Mouse (Mus musculus) intestine, embryonic 15.5 days (tissue): Measurements from ENCODE around the gene Olfr535. TPM values are rescaled to one million over a fixed set of nuclear protein-coding genes. Genes with fewer than 3 reads are reported as not detected.
"Not testable (repeated sequence)": the region's sequence is repeated elsewhere in the genome, so short reads cannot be mapped to it uniquely, and the experiment has no call there.

Source experiments
- ATAC-seq: fragments of 200-750 bp; cut with Nextera tagmentation; 2 replicates; pipeline ENCODE4 v1.8.0; 2017; ENCODE audit warnings: moderate TSS enrichment, moderate library complexity
- H3K27ac ChIP-seq: fragments of 300-500 bp; sonication (generic); 2 replicates; pipeline ENCODE4 v1.5.1; 2015; ENCODE audit warnings: mild to moderate bottlenecking, inconsistent platforms
- H3K27me3 ChIP-seq: fragments of 300-500 bp; sonication (generic); replicated peaks from 2 replicates; pipeline ENCODE4 v1.6.1; 2015; ENCODE audit warnings: inconsistent platforms
- H3K36me3 ChIP-seq: fragments of 300-500 bp; sonication (generic); 2 replicates; pipeline ENCODE4 v1.6.1; 2015; ENCODE audit warnings: inconsistent platforms
- H3K4me1 ChIP-seq: fragments of 300-500 bp; sonication (generic); replicated peaks from 2 replicates; pipeline ENCODE4 v1.6.1; 2015; ENCODE audit warnings: inconsistent platforms
- H3K4me2 ChIP-seq: fragments of 300-500 bp; sonication (generic); replicated peaks from 2 replicates; pipeline ENCODE4 v1.6.1; 2015; ENCODE audit warnings: mild to moderate bottlenecking, inconsistent platforms
- H3K4me3 ChIP-seq: fragments of 300-500 bp; sonication (generic); replicated peaks from 2 replicates; pipeline ENCODE4 v1.5.1; 2015; ENCODE audit warnings: inconsistent platforms
- H3K9ac ChIP-seq: fragments of 300-500 bp; sonication (generic); 2 replicates; pipeline ENCODE4 v1.6.1; 2015; ENCODE audit warnings: inconsistent platforms
- H3K9me3 ChIP-seq: fragments of 300-500 bp; sonication (generic); 2 replicates; pipeline ENCODE4 v1.6.1; 2016; ENCODE audit warnings: inconsistent platforms
- WGBS: fragments of 180-500 bp; shearing (Covaris S2); methylation state at CpG from one replicate; pipeline ENCODE4 v1.1.7; 2015; 5-methylcytosine and 5-hydroxymethylcytosine counted together
- polyA plus RNA-seq: library from polyadenylated mRNA; unstranded; fragments of >200 nt; fragmentation: Nextera tagmentation; extraction: Ambion mirVana; gene quantifications from 2 replicates; pipeline ENCODE4 v1.2.1, GENCODE M21; 2015

Olfr535 gene
- polyA plus RNA-seq = not detected in 2 replicates

DNA sequence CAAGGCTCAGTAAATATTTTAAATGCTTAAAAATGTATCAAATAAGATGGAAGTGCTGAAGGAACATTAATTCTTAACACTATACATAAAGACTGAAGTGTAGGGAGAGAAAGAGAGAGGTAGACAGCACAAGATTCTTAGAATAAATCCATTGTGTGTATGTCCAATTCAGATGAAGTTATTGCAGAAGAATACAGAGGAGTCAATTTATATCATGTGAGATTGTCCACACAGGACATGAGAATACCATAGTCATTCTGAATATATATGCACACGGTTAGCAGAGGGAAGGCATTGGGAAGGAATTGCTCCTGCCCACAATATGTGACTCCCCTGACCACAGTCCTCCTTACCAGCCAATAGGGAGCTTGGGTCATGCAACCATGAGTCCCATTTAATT is at the start of gene Olfr535:
Olfr535 (plus strand) TSS at position 301 of the 400 bp plus-strand sequence.
- 89% methylated on average over 1 of the region's 1 CpGs for WGBS
- H3K36me3 ChIP-seq = no peaks in the 10 kb centered on the region
- no peak within 1 kb of the TSS for H3K9ac ChIP-seq
- no peak within 1 kb of the TSS for H3K4me3 ChIP-seq
- H3K27me3 ChIP-seq = no peaks in the 10 kb centered on the region
- no peak within 1 kb of the TSS for H3K27ac ChIP-seq
- H3K4me1 ChIP-seq = no peaks in the 10 kb centered on the region
- no peak within 1 kb of the TSS for H3K4me2 ChIP-seq
- ATAC-seq = no peak
- H3K9me3 ChIP-seq = no peaks in the 10 kb centered on the region

- Histone ChIP-seq H3K4me1 (no peaks in the 10 kb centered on the region), H3K27ac (no peak overlapping the region), H3K36me3 (no peaks in the 10 kb centered on the region), H3K4me2 (no peak overlapping the region), H3K27me3 (no peaks in the 10 kb centered on the region), H3K4me3 (no peak overlapping the region), H3K9me3 (no peaks in the 10 kb centered on the region), H3K9ac (no peak overlapping the region)
- 84% methylated on average over 1 of the region's 1 CpGs for WGBS
- ATAC-seq = no peak
Observed at GRCm38 (mm10) chr7:140443141-140443540, 40.9 kb upstream of the Olfr535 start.

GRCm38 (mm10) chr7:140463070-140463469 is 20.9 kb upstream of the Olfr535 start, which contains the start of gene Olfr533:
Gene Olfr533, plus strand, starts transcription at chr7:140463370.
- WGBS = 63% methylated on average over 1 of the region's 1 CpGs
- H3K4me2 ChIP-seq, H3K9ac ChIP-seq, ATAC-seq, H3K27me3 ChIP-seq, H3K9me3 ChIP-seq, H3K4me3 ChIP-seq, H3K4me1 ChIP-seq, H3K27ac ChIP-seq, H3K36me3 ChIP-seq: not testable (repeated sequence)

- H3K36me3 ChIP-seq = no peaks in the 10 kb centered on the region
Observed at GRCm38 (mm10) chr7:140477886-140478285, 6.1 kb upstream of the Olfr535 start.

GRCm38 (mm10) chr7:140478733-140479132 is 5.3 kb upstream of the Olfr535 start:
- Histone ChIP-seq H3K36me3 (no peaks in the 10 kb centered on the region), H3K9ac (no peak overlapping the region), H3K27me3 (no peaks in the 10 kb centered on the region), H3K4me2 (no peak overlapping the region), H3K27ac (no peak overlapping the region), H3K4me3 (no peak overlapping the region), H3K9me3 (no peaks in the 10 kb centered on the region), H3K4me1 (no peaks in the 10 kb centered on the region)
- no peak for ATAC-seq
- WGBS = 85% methylated on average over 1 of the region's 1 CpGs

More at GRCm38 (mm10) chr7:140477886-140478285, 6.1 kb upstream of the Olfr535 start:
- no peak overlapping the region for H3K9ac ChIP-seq
- ATAC-seq = no peak
- no peak overlapping the region for H3K4me2 ChIP-seq
- WGBS = 66% methylated on average over 1 of the region's 1 CpGs
- H3K4me3 ChIP-seq = no peak overlapping the region
- no peaks in the 10 kb centered on the region for H3K9me3 ChIP-seq
- H3K27me3 ChIP-seq = no peaks in the 10 kb centered on the region
- no peaks in the 10 kb centered on the region for H3K4me1 ChIP-seq
- no peak overlapping the region for H3K27ac ChIP-seq

- Histone ChIP-seq H3K9me3 (no peaks in the 10 kb centered on the region), H3K27ac (no peak overlapping the region), H3K9ac (no peak overlapping the region), H3K4me1 (no peaks in the 10 kb centered on the region), H3K4me2 (no peak overlapping the region), H3K27me3 (no peaks in the 10 kb centered on the region), H3K4me3 (no peak overlapping the region), H3K36me3 (no peaks in the 10 kb centered on the region)
- no peak for ATAC-seq
- 85% methylated on average over 1 of the region's 1 CpGs for WGBS
Observed at GRCm38 (mm10) chr7:140488981-140489380, 5.0 kb downstream of the Olfr535 start.

- Histone ChIP-seq H3K36me3 (no peaks in the 10 kb centered on the region), H3K27ac (no peak overlapping the region), H3K4me2 (no peak overlapping the region), H3K9ac (no peak overlapping the region), H3K9me3 (no peaks in the 10 kb centered on the region), H3K27me3 (no peaks in the 10 kb centered on the region), H3K4me1 (no peaks in the 10 kb centered on the region), H3K4me3 (no peak overlapping the region)
- peak; percentile 71; the same call in 1 of the 2 replicates for ATAC-seq
- 15% methylated on average over 2 of the region's 2 CpGs for WGBS
Observed at GRCm38 (mm10) chr7:140494231-140494630, 10.2 kb downstream of the Olfr535 start.

DNA sequence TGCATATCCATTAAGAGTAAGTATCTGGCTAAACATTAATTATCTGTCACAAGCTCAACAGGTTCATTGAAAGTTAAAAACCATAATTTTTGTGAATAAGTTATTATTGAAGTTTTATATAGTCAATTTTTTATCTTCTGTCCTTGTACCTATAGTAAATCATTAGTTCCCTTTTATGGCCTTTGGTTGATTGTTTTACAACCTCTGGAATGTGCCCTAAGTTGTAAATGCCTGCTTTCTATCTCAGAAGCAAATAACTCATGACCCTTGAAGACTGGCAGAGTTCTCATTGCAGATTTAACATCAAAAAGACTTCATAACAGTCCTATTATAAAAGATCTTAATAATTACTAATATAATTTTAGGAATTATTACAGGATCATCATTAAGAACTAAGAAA is 10.7 kb downstream of the Olfr535 start:
- no peak overlapping the region for H3K9ac ChIP-seq
- H3K27ac ChIP-seq = no peak overlapping the region
- ATAC-seq = peak; percentile 83
- H3K27me3 ChIP-seq = no peaks in the 10 kb centered on the region
- H3K36me3 ChIP-seq = no peaks in the 10 kb centered on the region
- H3K4me3 ChIP-seq = no peak overlapping the region
- no peaks in the 10 kb centered on the region for H3K4me1 ChIP-seq
- H3K9me3 ChIP-seq = no peaks in the 10 kb centered on the region
- no peak overlapping the region for H3K4me2 ChIP-seq

DNA sequence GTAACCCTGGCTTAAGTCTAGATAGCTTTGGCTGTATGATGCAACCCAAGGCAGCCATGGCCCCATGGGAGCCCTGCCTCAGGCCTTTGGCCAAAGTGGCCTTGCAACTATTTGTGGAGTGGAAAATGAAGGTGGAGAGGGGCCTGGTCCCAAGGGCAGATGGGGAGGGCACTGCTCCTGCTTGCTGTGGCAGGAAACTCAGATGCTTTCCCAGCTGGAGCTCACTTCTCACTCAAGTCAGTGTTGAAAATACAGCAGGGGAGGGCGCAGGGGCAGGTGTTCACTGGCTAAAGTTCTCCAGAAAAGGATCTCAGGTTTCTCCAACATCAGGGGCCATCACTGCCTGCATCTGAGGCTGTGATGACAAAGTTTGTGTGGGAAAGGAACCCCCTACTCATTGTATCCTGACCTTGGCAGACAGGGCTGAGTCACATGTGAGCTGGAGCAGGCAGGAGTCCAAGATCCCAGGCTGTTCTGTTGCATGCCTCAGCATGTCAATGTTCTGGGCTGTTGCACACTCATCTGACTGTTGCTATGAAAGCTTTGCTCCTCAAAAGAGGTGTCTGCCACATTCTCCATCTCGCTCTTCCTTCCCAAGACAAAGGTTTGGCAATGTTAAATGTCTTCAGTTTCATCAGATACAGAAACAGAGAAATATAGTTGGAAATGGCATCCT is 23.5 kb downstream of the Olfr535 start, which contains the start of gene Olfr536:
Olfr536 (minus strand) TSS at position 51 of the 676 bp plus-strand sequence.
- H3K27ac ChIP-seq, H3K36me3 ChIP-seq, H3K4me2 ChIP-seq, H3K4me3 ChIP-seq, H3K9me3 ChIP-seq, H3K9ac ChIP-seq, H3K4me1 ChIP-seq, H3K27me3 ChIP-seq, ATAC-seq: not testable (repeated sequence)
- WGBS = 78% methylated on average over 2 of the region's 2 CpGs

DNA sequence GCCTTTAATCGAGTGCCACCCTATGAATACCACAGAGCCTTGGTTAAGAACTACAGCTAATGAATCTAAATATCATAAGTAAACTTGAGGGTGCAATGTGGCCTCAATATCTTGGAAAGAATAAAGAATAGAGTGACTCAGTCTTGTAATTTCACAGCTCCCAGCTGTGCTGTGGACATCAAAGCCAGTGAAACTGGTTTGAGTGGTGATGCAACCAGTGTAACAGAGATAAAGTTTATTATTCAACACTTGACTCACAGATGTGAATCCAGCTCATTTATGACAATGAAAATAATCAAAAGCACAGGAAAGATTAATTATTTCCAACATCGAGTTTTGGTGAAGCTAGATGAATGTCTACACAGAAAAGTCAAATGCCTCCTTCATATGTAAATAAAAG is 55.7 kb downstream of the Olfr535 start:
- no peak for ATAC-seq
- Histone ChIP-seq H3K4me1 (no peaks in the 10 kb centered on the region), H3K27ac (no peak overlapping the region), H3K4me3 (no peak overlapping the region), H3K9me3 (no peaks in the 10 kb centered on the region), H3K27me3 (no peaks in the 10 kb centered on the region), H3K4me2 (no peak overlapping the region), H3K36me3 (no peaks in the 10 kb centered on the region), H3K9ac (no peak overlapping the region)
- WGBS = 65% methylated on average over 2 of the region's 2 CpGs

Other genes starting within 250 kb of the Olfr535 start
- gene 5830411N06Rik, start 236.9 kb upstream of the Olfr535 start, polyA plus RNA-seq = not detected in 2 replicates
- gene Olfr525, start 163.4 kb upstream of the Olfr535 start, polyA plus RNA-seq = not detected in 2 replicates
- gene Olfr527, start 150.2 kb upstream of the Olfr535 start, polyA plus RNA-seq = not detected in 2 replicates
- not detected in 2 replicates for gene Olfr60, start 122.5 kb upstream of the Olfr535 start, polyA plus RNA-seq
- gene Olfr530, start 107.9 kb upstream of the Olfr535 start, polyA plus RNA-seq = not detected in 2 replicates
- gene Olfr531, start 81.3 kb upstream of the Olfr535 start, polyA plus RNA-seq = not detected in 2 replicates
- not detected in 2 replicates for gene Olfr532, start 62.6 kb upstream of the Olfr535 start, polyA plus RNA-seq
- gene Olfr533, start 20.8 kb upstream of the Olfr535 start, polyA plus RNA-seq = not detected in 2 replicates
- gene Olfr536, start 23.2 kb downstream of the Olfr535 start, polyA plus RNA-seq = not detected in 2 replicates
- not detected in 2 replicates for gene Olfr538, start 83.7 kb downstream of the Olfr535 start, polyA plus RNA-seq
- gene Olfr46, start 117.1 kb downstream of the Olfr535 start, polyA plus RNA-seq = not detected in 2 replicates
- not detected in 2 replicates for gene Olfr61, start 144.8 kb downstream of the Olfr535 start, polyA plus RNA-seq
- gene Olfr53, start 162.2 kb downstream of the Olfr535 start, polyA plus RNA-seq = not detected in 2 replicates
- not detected in 2 replicates for gene Olfr539, start 175.7 kb downstream of the Olfr535 start, polyA plus RNA-seq
- not detected in 2 replicates for gene Olfr45, start 197.7 kb downstream of the Olfr535 start, polyA plus RNA-seq
- gene Olfr541, start 213.1 kb downstream of the Olfr535 start, polyA plus RNA-seq = not detected in 2 replicates